Mouse (Mus musculus) kidney, embryonic 16.5 days (tissue): ENCODE measurements around the gene Spon1. TPM values are rescaled to one million over a fixed set of nuclear protein-coding genes. Genes with fewer than 3 reads are reported as not detected.

Source experiments
- ATAC-seq: fragments of 200-750 bp; cut with Nextera tagmentation; 2 replicates; pipeline ENCODE4 v1.8.0; 2017; ENCODE audit warnings: moderate TSS enrichment; ENCODE audit not compliant: low FRiP score, low TSS enrichment
- H3K27ac ChIP-seq: fragments of 300-500 bp; sonication (generic); 2 replicates; pipeline ENCODE4 v1.5.1; 2014; ENCODE audit warnings: low read length
- H3K27me3 ChIP-seq: fragments of 300-500 bp; sonication (generic); 2 replicates; pipeline ENCODE4 v1.6.1; 2014; ENCODE audit warnings: low read length, control low read depth, mixed read lengths; ENCODE audit not compliant: insufficient read depth
- H3K36me3 ChIP-seq: fragments of 300-500 bp; sonication (generic); 2 replicates; pipeline ENCODE4 v1.6.1; 2014; ENCODE audit warnings: low read length, control low read depth, mixed read lengths; ENCODE audit not compliant: insufficient read depth
- H3K4me1 ChIP-seq: fragments of 300-500 bp; sonication (generic); 2 replicates; pipeline ENCODE4 v1.6.1; 2014; ENCODE audit warnings: low read length, control low read depth, mixed read lengths; ENCODE audit not compliant: insufficient read depth
- H3K4me2 ChIP-seq: fragments of 300-500 bp; sonication (generic); replicated peaks from 2 replicates; pipeline ENCODE4 v1.6.1; 2014; ENCODE audit warnings: low read depth, low read length
- H3K4me3 ChIP-seq: fragments of 300-500 bp; sonication (generic); 2 replicates; pipeline ENCODE4 v1.5.1; 2014; ENCODE audit warnings: mild to moderate bottlenecking, low read length
- H3K9ac ChIP-seq: fragments of 300-500 bp; sonication (generic); replicated peaks from 2 replicates; pipeline ENCODE4 v1.6.1; 2014; ENCODE audit warnings: low read length
- H3K9me3 ChIP-seq: fragments of 300-500 bp; sonication (generic); 2 replicates; pipeline ENCODE4 v1.6.1; 2016; ENCODE audit warnings: low read length, control low read depth
- WGBS: fragments of 180-500 bp; shearing (Covaris S2); extraction: QIAGEN DNeasy Blood & Tissue Kit; methylation state at CpG from one replicate; pipeline ENCODE4 v1.1.7; 2014; 5-methylcytosine and 5-hydroxymethylcytosine counted together
- polyA plus RNA-seq: library from polyadenylated mRNA; unstranded; fragments of >200 nt; fragmentation: Nextera tagmentation; extraction: Ambion mirVana; gene quantifications from 2 replicates; pipeline ENCODE4 v1.2.1, GENCODE M21; 2015

Gene Spon1
- polyA plus RNA-seq, 1 experiment from 2014 or later = 13.7 TPM

DNA sequence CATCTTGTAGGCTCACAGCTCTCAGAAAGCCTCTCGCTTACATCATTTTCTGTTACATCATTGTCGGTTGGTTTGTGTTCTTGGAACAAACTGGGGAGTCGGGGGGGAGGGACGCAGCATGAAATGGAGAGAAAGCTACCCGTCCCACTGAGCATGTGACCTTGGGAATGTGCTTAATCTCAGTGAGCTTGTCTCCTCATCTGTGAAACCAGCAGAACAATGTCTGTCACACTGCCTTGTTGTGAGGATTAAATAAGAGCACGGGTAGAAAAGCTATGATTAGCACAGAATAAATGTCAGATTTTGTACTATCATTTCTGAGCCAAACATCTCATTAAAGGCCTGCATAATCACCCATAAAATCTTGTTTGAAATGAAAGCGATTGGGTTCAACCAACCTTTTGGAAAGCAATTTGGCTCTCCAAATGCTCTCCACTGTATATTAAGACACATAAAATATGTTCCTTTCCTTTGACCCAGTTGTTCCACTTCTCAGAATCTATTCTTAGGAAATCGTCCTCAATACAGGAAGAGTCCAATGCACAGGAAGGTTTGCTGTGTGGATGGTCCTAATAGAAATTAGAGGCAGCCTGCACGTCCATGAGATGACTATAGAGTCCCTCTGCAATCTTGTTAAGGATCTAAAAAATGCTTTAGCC, 195.2 kb downstream of the Spon1 start:
- Histone ChIP-seq H3K9ac (no peak overlapping the region), H3K9me3 (no peaks in the 10 kb centered on the region), H3K36me3 (no peaks in the 10 kb centered on the region), H3K4me1 (no peaks in the 10 kb centered on the region), H3K27ac (no peak overlapping the region), H3K4me3 (no peak overlapping the region), H3K4me2 (no peak overlapping the region), H3K27me3 (no peaks in the 10 kb centered on the region)
- 79% methylated on average over 9 of the region's 9 CpGs for WGBS
- ATAC-seq = no peak

DNA sequence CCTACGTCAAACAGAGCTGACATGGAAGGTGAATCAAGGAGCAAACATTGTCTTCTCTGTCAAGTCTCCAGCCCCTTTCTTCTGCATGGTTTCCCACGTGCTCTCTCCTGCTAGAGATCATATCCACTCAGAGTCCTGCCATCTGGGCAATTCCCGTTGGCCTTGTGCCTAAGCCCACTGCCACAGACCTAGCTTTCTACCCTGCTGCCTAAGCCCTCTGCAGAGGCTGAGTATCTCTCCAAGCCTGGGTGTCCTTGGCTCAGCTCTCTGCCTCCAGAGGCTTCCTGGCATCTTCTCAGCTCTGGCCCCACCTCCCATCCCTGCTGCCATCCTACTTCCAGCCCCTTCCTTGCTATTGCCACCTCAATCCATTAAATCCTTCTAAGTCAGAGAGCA, 195.7 kb downstream of the Spon1 start:
- no peaks in the 10 kb centered on the region for H3K9me3 ChIP-seq
- WGBS = 78% methylated on average over 3 of the region's 3 CpGs
- no peaks in the 10 kb centered on the region for H3K4me1 ChIP-seq
- no peaks in the 10 kb centered on the region for H3K27me3 ChIP-seq
- H3K36me3 ChIP-seq = no peaks in the 10 kb centered on the region
- H3K27ac ChIP-seq = no peak overlapping the region
- H3K9ac ChIP-seq = no peak overlapping the region
- ATAC-seq = no peak
- no peak overlapping the region for H3K4me2 ChIP-seq
- H3K4me3 ChIP-seq = no peak overlapping the region

DNA sequence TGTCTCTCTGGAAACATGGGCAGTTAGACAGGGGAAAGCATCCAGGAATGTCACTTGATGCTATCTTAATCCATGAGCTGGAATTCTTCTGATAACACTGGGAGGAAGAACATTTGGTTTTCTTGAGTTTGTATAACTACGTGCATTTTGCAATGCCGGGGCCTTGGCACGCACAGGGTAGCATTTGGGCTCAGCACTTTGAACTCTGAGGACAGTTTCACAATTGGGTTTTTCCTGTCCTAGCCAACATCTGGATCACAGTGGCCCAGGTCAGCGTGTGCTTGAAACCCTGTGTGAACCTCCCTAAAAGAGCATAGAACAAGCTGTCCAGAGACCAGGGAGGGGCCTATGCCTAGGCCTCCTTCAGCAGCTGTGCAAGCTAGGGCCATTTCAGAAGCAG, 196.3 kb downstream of the Spon1 start:
- H3K4me3 ChIP-seq = no peak overlapping the region
- ATAC-seq = no peak
- H3K9me3 ChIP-seq = no peaks in the 10 kb centered on the region
- H3K4me1 ChIP-seq = no peaks in the 10 kb centered on the region
- WGBS = 78% methylated on average over 4 of the region's 4 CpGs
- no peaks in the 10 kb centered on the region for H3K27me3 ChIP-seq
- H3K9ac ChIP-seq = no peak overlapping the region
- no peak overlapping the region for H3K4me2 ChIP-seq
- no peak overlapping the region for H3K27ac ChIP-seq
- no peaks in the 10 kb centered on the region for H3K36me3 ChIP-seq

DNA sequence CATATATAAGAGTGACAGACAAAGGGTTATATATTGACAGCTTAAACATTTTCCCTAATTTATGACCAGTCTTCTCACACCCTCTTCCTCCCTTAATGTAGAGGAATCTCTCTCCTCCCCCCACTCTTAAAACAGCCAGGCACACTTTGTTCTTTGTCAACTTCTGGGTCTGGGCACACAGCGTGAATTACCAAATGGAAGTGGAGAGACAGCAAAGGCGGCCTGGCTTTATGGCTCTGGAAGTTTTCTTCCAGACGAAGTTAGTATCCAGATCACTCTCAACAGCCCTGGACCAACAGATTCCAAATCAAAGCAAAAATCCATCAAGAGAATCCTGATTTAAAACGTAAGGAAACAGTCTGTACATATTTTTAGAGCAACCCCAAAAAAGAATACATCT, 198.0 kb downstream of the Spon1 start:
- no peak for ATAC-seq
- no peaks in the 10 kb centered on the region for H3K27me3 ChIP-seq
- no peak overlapping the region for H3K27ac ChIP-seq
- no peaks in the 10 kb centered on the region for H3K9me3 ChIP-seq
- no peak overlapping the region for H3K9ac ChIP-seq
- H3K4me1 ChIP-seq = no peaks in the 10 kb centered on the region
- no peak overlapping the region for H3K4me2 ChIP-seq
- H3K36me3 ChIP-seq = no peaks in the 10 kb centered on the region
- 32% methylated on average over 4 of the region's 4 CpGs for WGBS
- no peak overlapping the region for H3K4me3 ChIP-seq

GRCm38 (mm10) chr7:113965625-113966024, 199.8 kb downstream of the Spon1 start:
- WGBS = 73% methylated on average over 8 of the region's 8 CpGs
- H3K4me1 ChIP-seq = no peaks in the 10 kb centered on the region
- H3K4me2 ChIP-seq = no peak overlapping the region

DNA sequence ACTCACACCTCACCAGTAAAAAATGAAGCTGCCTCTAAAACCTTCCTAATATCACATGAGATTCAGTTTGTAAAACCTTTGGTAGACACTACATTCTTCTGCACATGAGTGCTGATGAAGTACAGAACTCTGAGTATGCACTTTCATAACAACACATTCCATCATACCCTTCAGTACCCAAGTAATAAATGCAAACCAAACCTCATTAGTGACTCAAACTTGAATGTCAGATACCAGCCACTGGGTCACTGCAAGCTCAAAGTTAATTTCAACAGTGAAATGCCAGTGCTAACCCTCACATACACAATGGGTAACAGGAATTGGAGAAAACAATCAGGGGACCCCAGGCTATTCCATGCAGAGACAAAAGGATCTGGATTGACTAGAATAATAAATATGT, 203.4 kb downstream of the Spon1 start:
- Histone ChIP-seq H3K4me3 (no peak overlapping the region), H3K4me1 (no peaks in the 10 kb centered on the region), H3K9ac (no peak overlapping the region), H3K27ac (no peak overlapping the region), H3K27me3 (no peaks in the 10 kb centered on the region), H3K36me3 (no peaks in the 10 kb centered on the region), H3K4me2 (no peak overlapping the region), H3K9me3 (peaks cover 14% of the 10 kb centered on the region; the same call in 1 of the 2 replicates)
- ATAC-seq = no peak

More at GRCm38 (mm10) chr7:113965625-113966024, 199.8 kb downstream of the Spon1 start:
- ATAC-seq = no peak
- Histone ChIP-seq H3K27ac (no peak overlapping the region), H3K9ac (no peak overlapping the region), H3K4me3 (no peak overlapping the region), H3K27me3 (no peaks in the 10 kb centered on the region), H3K36me3 (no peaks in the 10 kb centered on the region), H3K9me3 (no peaks in the 10 kb centered on the region)

- no peak for ATAC-seq
- Histone ChIP-seq H3K4me2 (no peak overlapping the region), H3K36me3 (no peaks in the 10 kb centered on the region), H3K9ac (no peak overlapping the region), H3K27ac (no peak overlapping the region), H3K27me3 (no peaks in the 10 kb centered on the region), H3K4me3 (no peak overlapping the region), H3K4me1 (no peaks in the 10 kb centered on the region), H3K9me3 (peaks cover 14% of the 10 kb centered on the region; the same call in 1 of the 2 replicates)
- WGBS = 83% methylated on average over 4 of the region's 4 CpGs
Observed at GRCm38 (mm10) chr7:113972536-113972935, 206.7 kb downstream of the Spon1 start.

GRCm38 (mm10) chr7:113986406-113987134, 220.8 kb downstream of the Spon1 start:
- ATAC-seq = no peak
- H3K27ac ChIP-seq = no peak overlapping the region
- H3K4me3 ChIP-seq = no peak overlapping the region
- no peak overlapping the region for H3K4me2 ChIP-seq
- 83% methylated on average over 10 of the region's 10 CpGs for WGBS
- H3K36me3 ChIP-seq = no peaks in the 10 kb centered on the region
- no peak overlapping the region for H3K9ac ChIP-seq
- no peaks in the 10 kb centered on the region for H3K4me1 ChIP-seq
- H3K27me3 ChIP-seq = no peaks in the 10 kb centered on the region
- peaks cover 11% of the 10 kb centered on the region; the same call in 1 of the 2 replicates for H3K9me3 ChIP-seq

DNA sequence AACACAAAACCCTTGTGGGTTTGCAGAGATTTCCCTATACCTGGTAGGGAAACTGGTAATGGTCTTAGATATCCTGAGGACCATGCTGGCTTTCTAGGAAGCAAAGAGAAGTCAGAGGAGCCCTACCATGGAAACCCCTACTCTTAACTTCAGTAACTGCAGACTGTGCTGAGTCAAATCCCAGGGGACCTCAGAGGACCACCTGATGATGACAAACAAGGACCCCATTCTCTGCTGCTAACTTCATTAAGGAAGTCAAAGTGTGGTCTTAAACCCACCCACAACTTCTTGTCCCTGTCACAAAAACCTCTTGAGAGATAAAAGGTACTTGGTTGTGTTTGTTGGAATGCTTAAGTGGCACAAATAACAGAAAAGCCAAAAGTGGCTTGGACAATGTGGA, 222.4 kb downstream of the Spon1 start:
- H3K9me3 ChIP-seq = peaks cover 11% of the 10 kb centered on the region; the same call in 1 of the 2 replicates
- H3K36me3 ChIP-seq = no peaks in the 10 kb centered on the region
- no peaks in the 10 kb centered on the region for H3K4me1 ChIP-seq
- no peak overlapping the region for H3K4me3 ChIP-seq
- no peaks in the 10 kb centered on the region for H3K27me3 ChIP-seq
- no peak overlapping the region for H3K4me2 ChIP-seq
- no peak overlapping the region for H3K27ac ChIP-seq
- no peak for ATAC-seq
- H3K9ac ChIP-seq = no peak overlapping the region

GRCm38 (mm10) chr7:113997675-113998354, 232.0 kb downstream of the Spon1 start:
- H3K4me1 ChIP-seq = no peaks in the 10 kb centered on the region
- WGBS = 67% methylated on average over 7 of the region's 7 CpGs
- no peak for ATAC-seq
- H3K27ac ChIP-seq = no peak overlapping the region
- no peak overlapping the region for H3K4me2 ChIP-seq
- no peak overlapping the region for H3K9ac ChIP-seq
- peaks cover 3% of the 10 kb centered on the region; the same call in 1 of the 2 replicates for H3K9me3 ChIP-seq
- H3K4me3 ChIP-seq = no peak overlapping the region
- no peaks in the 10 kb centered on the region for H3K36me3 ChIP-seq
- no peaks in the 10 kb centered on the region for H3K27me3 ChIP-seq
